Mouse (Mus musculus) CH12.LX (cell line): ENCODE results near the gene Nfic.

Experiments
- CTCF ChIP-seq, 2 experiments: IDR thresholded peaks in 1 of 2; conservative IDR thresholded peaks in 1 of 2; 2 replicates each; pipeline ENCODE4 v1.5.1; 2011 to 2012; ENCODE audit warnings: low read depth in 2 of 2, low read length in 2 of 2, improper control_type of control experiment in 1 of 2, inconsistent platforms in 1 of 2, mild to moderate bottlenecking in 1 of 2, moderate library complexity in 1 of 2
- E2F4 ChIP-seq: IDR thresholded peaks from 2 replicates; pipeline ENCODE4 v1.6.1; 2011; ENCODE audit warnings: low read depth, low read length, improper control_type of control experiment; ENCODE audit not compliant: insufficient replicate concordance
- ELF1 ChIP-seq: IDR thresholded peaks from 2 replicates; pipeline ENCODE4 v1.6.1; 2014; ENCODE audit warnings: low read depth, mild to moderate bottlenecking, inconsistent platforms, low read length, improper control_type of control experiment
- EP300 ChIP-seq: IDR thresholded peaks from 2 replicates; pipeline ENCODE4 v1.6.1; 2011; ENCODE audit warnings: low read length, improper control_type of control experiment
- HCFC1 ChIP-seq: IDR thresholded peaks from 2 replicates; pipeline ENCODE4 v1.6.1; 2012; ENCODE audit warnings: low read depth, mild to moderate bottlenecking, inconsistent platforms, low read length, improper control_type of control experiment
- JUN ChIP-seq: IDR thresholded peaks from 2 replicates; pipeline ENCODE4 v1.6.1; 2011; ENCODE audit warnings: low read depth, mild to moderate bottlenecking, low read length, improper control_type of control experiment, moderate library complexity; ENCODE audit not compliant: insufficient read depth
- MAFK ChIP-seq: IDR thresholded peaks from 2 replicates; pipeline ENCODE4 v1.6.1; 2011; ENCODE audit warnings: low read length, improper control_type of control experiment; ENCODE audit not compliant: insufficient replicate concordance
- MXI1 ChIP-seq: IDR thresholded peaks from 2 replicates; pipeline ENCODE4 v1.6.1; 2011; ENCODE audit warnings: mild to moderate bottlenecking, low read depth, low read length, improper control_type of control experiment
- POLR2A ChIP-seq: IDR thresholded peaks from 2 replicates; pipeline ENCODE4 v1.6.1; 2011; ENCODE audit warnings: low read depth, mild to moderate bottlenecking, improper control_type of control experiment, low read length
- USF2 ChIP-seq: conservative IDR thresholded peaks from 2 replicates; pipeline ENCODE4 v1.6.1; 2011; ENCODE audit warnings: low read depth, low read length, improper control_type of control experiment
- ZMIZ1 ChIP-seq: IDR thresholded peaks from 2 replicates; pipeline ENCODE4 v1.6.1; 2012; ENCODE audit warnings: low read depth, mild to moderate bottlenecking, inconsistent platforms, low read length, improper control_type of control experiment

DNA sequence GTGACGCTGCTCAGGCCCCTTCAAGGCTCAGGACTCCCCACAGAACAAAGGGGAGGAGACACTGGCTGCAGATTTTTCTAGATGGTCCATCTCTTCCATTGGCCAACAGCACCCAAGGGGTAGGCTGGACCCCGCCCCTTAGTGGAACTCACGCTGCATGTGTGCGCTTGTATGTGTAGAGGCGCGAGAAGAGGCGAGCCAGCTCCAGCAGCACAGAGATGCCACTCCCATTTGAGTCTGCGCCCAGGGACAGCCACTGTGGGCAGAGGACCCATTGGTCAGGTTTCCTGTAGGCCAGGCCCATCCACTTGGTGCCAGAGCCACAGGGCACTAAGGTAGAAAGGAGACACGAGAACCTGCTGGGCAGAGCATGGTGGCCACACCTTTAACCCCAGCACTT lies 35.6 kb upstream of the Nfic start:
- TF ChIP-seq ZMIZ1 (no peak), MAFK (no peak), EP300 (no peak), POLR2A (no peak), CTCF (conservative IDR thresholded peaks at IDR 0.05 in 1 of 2, IDR thresholded peaks at IDR 0.05 in 1 of 2; ENCODE audit: low read depth in 2 of 2, low read length in 2 of 2) (no peak), ELF1 (no peak), E2F4 (no peak), HCFC1 (no peak), USF2 (no peak), MXI1 (no peak), JUN (no peak)
